Mouse (Mus musculus): ENCODE results near the gene Dyrk1b. TPM values are rescaled to one million over a fixed set of nuclear protein-coding genes. Genes with fewer than 3 reads are reported as not detected.

Gene Dyrk1b
- polyA plus RNA-seq, 1 experiment from 2014 or later = 8.1 TPM

GRCm38 (mm10) chr7:28169489-28170422 lies 9.5 kb upstream of the Dyrk1b start, which contains the start of gene Fbl:
Gene Fbl, plus strand, starts transcription at chr7:28169710.
- no peaks in the 10 kb centered on the region for H3K27me3 ChIP-seq (replicated peaks)
- peak within 1 kb of the TSS; percentile 70 for H3K9ac ChIP-seq
- peak within 1 kb of the TSS; percentile 84 for H3K4me3 ChIP-seq (replicated peaks)
- H3K4me2 ChIP-seq = peak within 1 kb of the TSS; percentile 84
- ATAC-seq (ENCODE audit: insufficient read depth, low FRiP score, low read depth) = peak; percentile 92
- whole genome bisulfite sequencing = under 1% methylated on average over 80 of the region's 80 CpGs
- no peaks in the 10 kb centered on the region for H3K9me3 ChIP-seq
- peaks cover 25% of the 10 kb centered on the region for H3K4me1 ChIP-seq
- H3K27ac ChIP-seq = peak within 1 kb of the TSS; percentile 89
- H3K36me3 ChIP-seq = no peaks in the 10 kb centered on the region

- no peak for ATAC-seq (ENCODE audit: insufficient read depth, low FRiP score, low read depth)
- no peak overlapping the region for H3K4me3 ChIP-seq (replicated peaks)
- H3K9me3 ChIP-seq = no peaks in the 10 kb centered on the region
- H3K4me1 ChIP-seq = peaks cover 19% of the 10 kb centered on the region
- H3K27ac ChIP-seq = no peak overlapping the region
- no peak overlapping the region for H3K4me2 ChIP-seq
- no peaks in the 10 kb centered on the region for H3K27me3 ChIP-seq (replicated peaks)
- WGBS = 76% methylated on average over 4 of the region's 4 CpGs
- peaks cover 28% of the 10 kb centered on the region for H3K36me3 ChIP-seq
- H3K9ac ChIP-seq = no peak overlapping the region
Observed at GRCm38 (mm10) chr7:28175358-28175757, 3.9 kb upstream of the Dyrk1b start.

GRCm38 (mm10) chr7:28179741-28180377 lies 590 bp downstream of the Dyrk1b start:
- Histone ChIP-seq H3K27ac (peak overlapping the region; percentile 88), H3K27me3 (replicated peaks) (no peaks in the 10 kb centered on the region), H3K4me2 (peak overlapping the region; percentile 89), H3K36me3 (peaks cover 64% of the 10 kb centered on the region), H3K4me1 (peaks cover 11% of the 10 kb centered on the region), H3K9ac (peak overlapping the region; percentile 83), H3K9me3 (no peaks in the 10 kb centered on the region), H3K4me3 (replicated peaks) (peak overlapping the region; percentile 98)
- WGBS = under 1% methylated on average over 40 of the region's 56 CpGs
- ATAC-seq (ENCODE audit: insufficient read depth, low FRiP score, low read depth) = peak; percentile 94

GRCm38 (mm10) chr7:28180890-28181289 lies 1.6 kb downstream of the Dyrk1b start:
- Histone ChIP-seq H3K27ac (no peak overlapping the region), H3K4me3 (replicated peaks) (peak overlapping the region; percentile 98), H3K4me2 (peak overlapping the region; percentile 89), H3K36me3 (peaks cover 67% of the 10 kb centered on the region), H3K9ac (no peak overlapping the region), H3K4me1 (peaks cover 11% of the 10 kb centered on the region), H3K9me3 (no peaks in the 10 kb centered on the region), H3K27me3 (replicated peaks) (no peaks in the 10 kb centered on the region)
- 74% methylated on average over 5 of the region's 5 CpGs for WGBS
- ATAC-seq (ENCODE audit: insufficient read depth, low FRiP score, low read depth) = no peak

GRCm38 (mm10) chr7:28181376-28181775 lies 2.1 kb downstream of the Dyrk1b start:
- WGBS = 93% methylated on average over 12 of the region's 12 CpGs
- peaks cover 11% of the 10 kb centered on the region for H3K4me1 ChIP-seq
- no peak overlapping the region for H3K9ac ChIP-seq
- H3K27me3 ChIP-seq (replicated peaks) = no peaks in the 10 kb centered on the region
- peak overlapping the region; percentile 89; the same call in 1 of the 2 replicates for H3K4me2 ChIP-seq
- ATAC-seq (ENCODE audit: insufficient read depth, low FRiP score, low read depth) = no peak
- no peak overlapping the region for H3K27ac ChIP-seq
- H3K36me3 ChIP-seq = peaks cover 69% of the 10 kb centered on the region
- H3K9me3 ChIP-seq = no peaks in the 10 kb centered on the region
- H3K4me3 ChIP-seq (replicated peaks) = no peak overlapping the region

GRCm38 (mm10) chr7:28182320-28182719 lies 3.1 kb downstream of the Dyrk1b start:
- Histone ChIP-seq H3K36me3 (peaks cover 71% of the 10 kb centered on the region), H3K27me3 (replicated peaks) (no peaks in the 10 kb centered on the region), H3K9ac (no peak overlapping the region), H3K4me1 (peaks cover 11% of the 10 kb centered on the region), H3K9me3 (no peaks in the 10 kb centered on the region), H3K27ac (no peak overlapping the region), H3K4me3 (replicated peaks) (no peak overlapping the region), H3K4me2 (no peak overlapping the region)
- ATAC-seq (ENCODE audit: insufficient read depth, low FRiP score, low read depth) = no peak
- WGBS = 95% methylated on average over 22 of the region's 22 CpGs

GRCm38 (mm10) chr7:28185884-28186283 lies 6.6 kb downstream of the Dyrk1b start:
- H3K4me1 ChIP-seq = peaks cover 3% of the 10 kb centered on the region
- 0 out of 2 replicates have a peak, but pooled peaks have one; percentile 12 for ATAC-seq (ENCODE audit: insufficient read depth, low FRiP score, low read depth)
- no peak overlapping the region for H3K9ac ChIP-seq
- no peak overlapping the region for H3K27ac ChIP-seq
- peaks cover 81% of the 10 kb centered on the region for H3K36me3 ChIP-seq
- 92% methylated on average over 14 of the region's 14 CpGs for WGBS
- no peak overlapping the region for H3K4me3 ChIP-seq (replicated peaks)
- no peaks in the 10 kb centered on the region for H3K27me3 ChIP-seq (replicated peaks)
- no peaks in the 10 kb centered on the region for H3K9me3 ChIP-seq
- H3K4me2 ChIP-seq = no peak overlapping the region

- Histone ChIP-seq H3K9ac (no peak overlapping the region), H3K4me3 (replicated peaks) (no peak overlapping the region), H3K27me3 (replicated peaks) (no peaks in the 10 kb centered on the region), H3K9me3 (no peaks in the 10 kb centered on the region), H3K27ac (no peak overlapping the region), H3K4me2 (no peak overlapping the region), H3K36me3 (peaks cover 77% of the 10 kb centered on the region), H3K4me1 (no peaks in the 10 kb centered on the region)
- 85% methylated on average over 8 of the region's 8 CpGs for WGBS
- ATAC-seq (ENCODE audit: insufficient read depth, low FRiP score, low read depth) = no peak
Observed at GRCm38 (mm10) chr7:28186631-28187030, 7.4 kb downstream of the Dyrk1b start.

GRCm38 (mm10) chr7:28191489-28191888 lies 12.2 kb downstream of the Dyrk1b start:
- no peaks in the 10 kb centered on the region for H3K27me3 ChIP-seq (replicated peaks)
- H3K27ac ChIP-seq = no peak overlapping the region
- no peak overlapping the region for H3K4me3 ChIP-seq (replicated peaks)
- H3K9ac ChIP-seq = no peak overlapping the region
- peaks cover 42% of the 10 kb centered on the region for H3K36me3 ChIP-seq
- no peaks in the 10 kb centered on the region for H3K4me1 ChIP-seq
- H3K9me3 ChIP-seq = no peaks in the 10 kb centered on the region
- H3K4me2 ChIP-seq = no peak overlapping the region
- ATAC-seq (ENCODE audit: insufficient read depth, low FRiP score, low read depth) = no peak
- WGBS = 89% methylated on average over 3 of the region's 3 CpGs

GRCm38 (mm10) chr7:28191903-28192302 lies 12.6 kb downstream of the Dyrk1b start:
- Histone ChIP-seq H3K4me3 (replicated peaks) (no peak overlapping the region), H3K9ac (no peak overlapping the region), H3K27me3 (replicated peaks) (no peaks in the 10 kb centered on the region), H3K4me1 (no peaks in the 10 kb centered on the region), H3K27ac (no peak overlapping the region), H3K4me2 (no peak overlapping the region), H3K36me3 (peaks cover 38% of the 10 kb centered on the region), H3K9me3 (no peaks in the 10 kb centered on the region)
- no peak for ATAC-seq (ENCODE audit: insufficient read depth, low FRiP score, low read depth)
- 100% methylated on average over 1 of the region's 1 CpGs for WGBS

- no peak overlapping the region for H3K27ac ChIP-seq
- ATAC-seq (ENCODE audit: insufficient read depth, low FRiP score, low read depth) = no peak
- H3K9ac ChIP-seq = no peak overlapping the region
Observed at GRCm38 (mm10) chr7:28195414-28196098, 16.3 kb downstream of the Dyrk1b start.

More at GRCm38 (mm10) chr7:28195414-28196098, 16.3 kb downstream of the Dyrk1b start:
- peaks cover 14% of the 10 kb centered on the region; the same call in 1 of the 2 replicates for H3K36me3 ChIP-seq
- H3K4me1 ChIP-seq = no peaks in the 10 kb centered on the region
- H3K4me3 ChIP-seq (replicated peaks) = no peak overlapping the region
- no peaks in the 10 kb centered on the region for H3K27me3 ChIP-seq (replicated peaks)
- H3K9me3 ChIP-seq = no peaks in the 10 kb centered on the region
- no peak overlapping the region for H3K4me2 ChIP-seq
- WGBS = 79% methylated on average over 5 of the region's 5 CpGs

All from stomach, embryonic 15.5 days (tissue).